Mouse (Mus musculus) 3T3-L1 (cell line): ENCODE measurements around the gene Myl6.

Experiments used
- DNase-seq: peaks from one replicate; pipeline ENCODE4 v3.0.0-alpha.2; 2015; ENCODE audit warnings: low read depth, low spot score

Gene Myl6

GRCm38 (mm10) chr10:128493695-128494666, at the start of gene Myl6:
Gene Myl6 (minus strand): TSS chr10:128494145.
- DNase-seq, result peak; percentile 99

GRCm38 (mm10) chr10:128543100-128543499, 49.2 kb upstream of the Myl6 start:
- no peak for DNase-seq

- DNase-seq, result no peak
Observed at GRCm38 (mm10) chr10:128538340-128538870, 44.5 kb upstream of the Myl6 start.

- DNase-seq, result peak; percentile 98
Observed at GRCm38 (mm10) chr10:128536266-128536940, 42.5 kb upstream of the Myl6 start.

GRCm38 (mm10) chr10:128535624-128536265, 41.8 kb upstream of the Myl6 start:
- DNase-seq, result no peak

GRCm38 (mm10) chr10:128535206-128535605, 41.3 kb upstream of the Myl6 start:
- no peak for DNase-seq

GRCm38 (mm10) chr10:128526366-128527356, 32.7 kb upstream of the Myl6 start:
- DNase-seq, result no peak

- peak; percentile 99 for DNase-seq
Observed at GRCm38 (mm10) chr10:128525671-128526308, 31.8 kb upstream of the Myl6 start, which contains the start of gene Esyt1. Gene Esyt1 (minus strand): TSS chr10:128525871.

- peak; percentile 66 for DNase-seq
Observed at GRCm38 (mm10) chr10:128524732-128525662, 31.1 kb upstream of the Myl6 start.

- DNase-seq, result no peak
Observed at GRCm38 (mm10) chr10:128524111-128524731, 30.3 kb upstream of the Myl6 start.

- no peak for DNase-seq
Observed at GRCm38 (mm10) chr10:128522351-128522750, 28.4 kb upstream of the Myl6 start.

GRCm38 (mm10) chr10:128520591-128520990, 26.6 kb upstream of the Myl6 start:
- DNase-seq, result no peak

GRCm38 (mm10) chr10:128518833-128519232, 24.9 kb upstream of the Myl6 start:
- peak; percentile 48 for DNase-seq

- no peak for DNase-seq
Observed at GRCm38 (mm10) chr10:128516677-128517076, 22.7 kb upstream of the Myl6 start.

- DNase-seq, result no peak
Observed at GRCm38 (mm10) chr10:128516029-128516428, 22.1 kb upstream of the Myl6 start.

- DNase-seq, result no peak
Observed at GRCm38 (mm10) chr10:128515044-128515443, 21.1 kb upstream of the Myl6 start.

GRCm38 (mm10) chr10:128511761-128512160, 17.8 kb upstream of the Myl6 start:
- no peak for DNase-seq

GRCm38 (mm10) chr10:128511189-128511588, 17.2 kb upstream of the Myl6 start:
- DNase-seq, result no peak
